14 mouse cellular contexts compared by ENCODE assay signal in genomic region chr5:42919328-42919727, GRCm38 (mm10).
DNase-seq lines count a peak whose midpoint lies in the region; ATAC-seq and TF ChIP-seq lines count a peak whose summit lies in the region.
"Had no signal": no experiment of that assay in that cellular context is flagged by ENCODE, and none has a peak within 500 bp of the region (broad histone marks: within the 10 kb centered on the region; RNA-seq: fewer than 3 reads in every experiment).

No protein-coding gene starts in this region.

- WGBS in hindbrain, postnatal 0 days = 36% methylated on average over 3 of the region's 3 CpGs
- 92% methylated on average over 3 of the region's 3 CpGs for WGBS in hindbrain, embryonic 10.5 days

- in situ Hi-C loops in Patski (cut with MboI; ENCODE audit: low pct_unique_long_range_greater_than_20kb) = no loop called here

- no peak overlapping the region for H3K9ac ChIP-seq in hindbrain, postnatal 0 days (replicated peaks; ENCODE audit: low read length)
- H3K9ac ChIP-seq: hindbrain, embryonic 15.5 days; liver, postnatal 0 days; neural tube, embryonic 15.5 days had no signal

- H3K9me3 ChIP-seq in hindbrain, postnatal 0 days (ENCODE audit: low read length) = no peaks in the 10 kb centered on the region
- no peaks in the 10 kb centered on the region for H3K9me3 ChIP-seq in hindbrain, embryonic 10.5 days
- H3K9me3 ChIP-seq: hindbrain, embryonic 15.5 days; neural tube, embryonic 15.5 days had no signal

- no peaks in the 10 kb centered on the region for H3K27me3 ChIP-seq in hindbrain, postnatal 0 days (ENCODE audit: insufficient read depth, low read length)
- H3K27me3 ChIP-seq in hindbrain, embryonic 10.5 days (ENCODE audit: insufficient read depth, poor library complexity, severe bottlenecking) = no peaks in the 10 kb centered on the region
- peaks cover 4% of the 10 kb centered on the region for H3K27me3 ChIP-seq in Patski
- H3K27me3 ChIP-seq: hindbrain, embryonic 15.5 days; neural tube, embryonic 15.5 days had no signal

- H3K4me3 ChIP-seq in hindbrain, postnatal 0 days (ENCODE audit: low read length) = no peak overlapping the region
- H3K4me3 ChIP-seq in hindbrain, embryonic 10.5 days = no peak overlapping the region
- H3K4me3 ChIP-seq: hindbrain, embryonic 15.5 days; neural tube, embryonic 15.5 days had no signal

- no peaks in the 10 kb centered on the region for H3K4me1 ChIP-seq in hindbrain, postnatal 0 days (ENCODE audit: insufficient read depth, low read length)
- H3K4me1 ChIP-seq in hindbrain, embryonic 10.5 days (replicated peaks) = no peaks in the 10 kb centered on the region
- H3K4me1 ChIP-seq: hindbrain, embryonic 15.5 days; neural tube, embryonic 15.5 days had no signal

- ATAC-seq in hindbrain, postnatal 0 days = no peak
- no peak for ATAC-seq in Patski
- ATAC-seq in frontal cortex, adult (ENCODE audit: low TSS enrichment) = no peak
- ATAC-seq: liver, postnatal 0 days had no signal

- no peak overlapping the region for H3K4me2 ChIP-seq in hindbrain, postnatal 0 days (ENCODE audit: low read depth, low read length)
- H3K4me2 ChIP-seq: hindbrain, embryonic 15.5 days; neural tube, embryonic 15.5 days had no signal

- no peaks in the 10 kb centered on the region for H3K36me3 ChIP-seq in hindbrain, postnatal 0 days (ENCODE audit: insufficient read depth, low read length)
- H3K36me3 ChIP-seq in hindbrain, embryonic 10.5 days = no peaks in the 10 kb centered on the region
- H3K36me3 ChIP-seq: hindbrain, embryonic 15.5 days; neural tube, embryonic 15.5 days had no signal

- CTCF ChIA-PET in Patski (lab: Charles Lee) = interaction anchor here (0.9 to 1.5 kb wide), 2 partner anchors 13 to 507 kb away, joined by 3 to 4 read pairs; no protein-coding TSS in a partner anchor

- TF ChIP-seq CTCF in hindbrain, postnatal 0 days (IDR thresholded peaks at IDR 0.05; ENCODE audit: low read depth) = no peak
- TF ChIP-seq CTCF in Patski (IDR thresholded peaks at IDR 0.05) = no peak

- POLR2A ChIA-PET in Patski (lab: Charles Lee) = interaction anchor here (0.6 kb wide), 1 partner anchor 789 kb away, joined by 3 read pairs; no protein-coding TSS in a partner anchor

- peak; percentile 66 for DNase-seq in hindbrain, postnatal 0 days (ENCODE audit: low spot score)
- DNase-seq in hindbrain, embryonic 10.5 days (ENCODE audit: low spot score) = no peak
- DNase-seq in Patski (ENCODE audit: low read depth, low spot score) = peak; percentile 17
- peak; percentile 56 for DNase-seq in adrenal gland, postnatal 14 days
- peak; percentile 80 for DNase-seq in cerebellum, adult 9-10 months
- DNase-seq in frontal cortex, adult 2 months (ENCODE audit: extremely low spot score in 1 of 2, low spot score in 1 of 2) = no peak
- DNase-seq: embryo, embryonic 11 days; kidney, adult 8-10 months; liver, postnatal 0 days; right cerebral cortex, postnatal 14 days; thymus, postnatal 25 days had no signal

- H3K27ac ChIP-seq in hindbrain, postnatal 0 days = no peak overlapping the region
- H3K27ac ChIP-seq in hindbrain, embryonic 10.5 days = no peak overlapping the region
- H3K27ac ChIP-seq: hindbrain, embryonic 15.5 days; neural tube, embryonic 15.5 days had no signal

Comparison
In these comparisons a context has a peak if more than half of its experiments do, and no peak if none do; other contexts are left out.
1. DNase-seq: peak in hindbrain, postnatal 0 days (single experiment), Patski (single experiment), adrenal gland, postnatal 14 days (single experiment) and cerebellum, adult 9-10 months (single experiment); none in hindbrain, embryonic 10.5 days (single experiment) and frontal cortex, adult 2 months (0 of 2).